Mouse (Mus musculus): ENCODE measurements around the gene Kctd10.

Kctd10 gene

DNA sequence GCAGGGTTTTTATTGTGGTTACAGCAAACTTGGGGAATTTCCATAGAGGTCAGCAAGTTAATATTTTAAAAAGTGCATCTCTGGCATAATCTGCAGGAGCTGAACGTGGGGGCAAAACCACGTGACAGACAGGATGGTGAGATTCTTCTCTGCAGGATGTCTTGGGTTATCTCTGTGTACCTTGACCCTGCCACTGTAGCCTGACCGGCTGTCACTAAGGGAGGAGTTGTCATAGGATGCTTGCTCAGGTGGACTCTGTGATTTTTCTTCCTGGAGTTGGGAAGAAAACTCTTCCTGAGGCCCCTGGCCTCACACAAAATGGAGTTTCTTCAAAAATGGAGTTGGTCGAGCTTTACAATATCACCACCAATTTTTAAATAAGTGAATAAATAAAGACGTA lies 37.3 kb downstream of the Kctd10 start:
- no peak for DNase-seq

GRCm38 (mm10) chr5:114323791-114324507 lies 56.4 kb downstream of the Kctd10 start:
- DNase-seq = peak; percentile 17

DNA sequence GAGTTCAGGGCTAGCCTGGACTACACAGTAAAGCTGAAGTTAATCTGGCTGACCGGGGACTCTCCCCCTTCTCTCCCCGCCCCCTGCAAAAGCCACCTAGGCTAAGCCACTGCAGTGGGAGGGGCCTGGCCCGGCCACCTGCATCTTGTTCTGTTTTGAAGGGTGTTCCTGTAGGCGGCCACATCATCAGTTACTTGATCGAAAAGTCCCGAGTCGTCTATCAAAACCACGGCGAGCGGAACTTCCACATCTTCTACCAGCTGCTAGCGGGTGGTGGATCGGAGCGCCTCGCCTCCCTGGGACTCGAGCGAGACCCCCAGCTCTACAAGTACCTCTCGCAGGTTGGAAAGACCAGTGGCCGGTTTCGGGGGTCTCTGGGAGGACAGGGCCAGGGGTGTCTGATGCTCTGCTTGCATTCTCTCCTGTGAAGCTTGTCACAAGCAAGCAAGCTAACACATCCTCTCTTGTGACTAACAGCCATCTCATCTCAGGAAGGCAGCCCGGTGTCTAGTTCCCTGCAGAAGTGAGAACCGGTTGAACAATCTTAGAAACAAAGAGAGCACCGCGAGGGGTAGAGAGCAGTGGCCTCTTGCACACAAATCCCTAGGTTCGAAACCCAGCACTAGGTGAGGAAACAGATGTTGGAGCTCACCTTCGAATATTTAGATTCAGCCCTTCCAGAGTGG lies 57.1 kb downstream of the Kctd10 start:
- DNase-seq = no peak

Data from liver (tissue).